Mouse (Mus musculus) cortical plate, adult 2 months (tissue): ENCODE data around the gene Selenof.

Source experiments
- CTCF ChIP-seq: fragments of 200-500 bp; IDR thresholded peaks from 2 replicates; pipeline ENCODE4 v1.5.1; 2011; ENCODE audit warnings: mild to moderate bottlenecking, control low read depth, low read length; ENCODE audit not compliant: insufficient read depth; ENCODE audit errors: extremely low read depth
- POLR2A ChIP-seq: fragments of 200-500 bp; IDR thresholded peaks from 2 replicates; pipeline ENCODE4 v1.6.1; 2011; ENCODE audit warnings: mild to moderate bottlenecking, low read length, control low read depth; ENCODE audit not compliant: insufficient read depth; ENCODE audit errors: extremely low read depth

DNA sequence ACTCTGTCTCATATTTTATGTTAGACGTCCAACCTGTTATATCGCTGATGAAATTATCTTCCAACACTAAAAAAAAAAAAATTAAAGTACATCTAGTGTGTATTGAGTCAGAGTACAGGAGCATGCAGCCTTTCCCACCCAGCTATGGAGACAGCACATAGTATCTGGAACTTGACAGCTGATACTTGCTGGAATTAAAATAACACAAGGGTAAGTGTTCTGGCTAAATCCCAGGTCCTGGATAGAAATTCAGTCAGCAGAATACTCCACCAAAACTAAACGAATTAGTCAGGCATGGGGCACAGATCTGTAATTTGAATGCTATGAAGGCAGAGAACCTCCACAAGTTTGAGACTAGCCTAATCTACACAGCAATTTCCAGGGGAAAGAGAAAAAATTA, 31.1 kb upstream of the Selenof start:
- TF ChIP-seq CTCF, result no peak
- TF ChIP-seq POLR2A, result no peak
